Mouse (Mus musculus): ENCODE results near the gene Sfxn2.
A peak's percentile ranks its signal among the peaks of the same experiment; 100 is the strongest.

Sfxn2 gene

GRCm38 (mm10) chr19:46542750-46543149 is 30.4 kb upstream of the Sfxn2 start:
- no peak for DNase-seq (ENCODE audit: low read depth)

GRCm38 (mm10) chr19:46547565-46547964 is 25.6 kb upstream of the Sfxn2 start:
- DNase-seq (ENCODE audit: low read depth), result no peak

GRCm38 (mm10) chr19:46548110-46548509 is 25.1 kb upstream of the Sfxn2 start:
- DNase-seq (ENCODE audit: low read depth), result no peak

DNA sequence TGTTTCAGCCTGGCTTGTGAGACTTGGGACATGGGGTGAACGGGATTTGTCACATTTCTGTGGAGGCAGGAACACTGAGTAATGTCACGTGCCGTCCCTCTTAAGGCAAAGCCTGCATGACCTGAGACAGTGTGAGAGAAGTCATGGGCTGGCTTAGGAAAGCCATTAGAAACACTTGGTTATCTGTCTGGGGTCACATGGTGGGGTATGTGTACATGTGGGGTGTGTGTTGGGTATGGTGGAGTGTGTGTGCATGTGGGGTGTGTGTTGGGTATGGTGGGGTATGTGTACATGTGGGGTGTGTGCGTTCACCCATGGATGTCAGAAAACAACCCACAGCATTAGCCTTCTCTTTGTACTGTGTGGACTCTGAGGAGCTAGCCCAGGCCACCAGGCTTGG is 22.8 kb upstream of the Sfxn2 start:
- no peak for DNase-seq (ENCODE audit: low read depth)

DNA sequence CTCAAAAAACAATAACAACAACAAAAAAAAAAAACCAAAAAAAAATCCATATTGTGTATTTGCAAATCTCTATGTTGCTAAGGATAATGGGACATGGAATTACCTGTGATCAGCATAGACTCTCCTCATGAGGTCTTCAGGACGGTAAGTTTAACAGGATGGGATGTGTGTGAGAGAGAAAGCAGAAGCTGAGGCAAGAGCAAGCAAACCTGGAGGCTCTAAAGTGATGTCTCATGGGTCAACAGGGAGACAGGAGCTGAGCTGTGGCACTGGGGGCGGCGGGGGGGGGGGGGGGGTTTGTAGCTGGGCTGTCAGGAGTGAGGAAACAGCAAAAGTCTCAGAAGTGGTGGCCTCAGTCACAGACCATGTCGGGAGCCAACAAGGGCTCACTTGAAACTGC is 20.7 kb upstream of the Sfxn2 start:
- peak; percentile 10 for DNase-seq (ENCODE audit: low read depth)

- peak; percentile 84 for DNase-seq (ENCODE audit: low read depth)
Measured at GRCm38 (mm10) chr19:46553541-46553955, 19.6 kb upstream of the Sfxn2 start.

GRCm38 (mm10) chr19:46558009-46558408 is 15.2 kb upstream of the Sfxn2 start:
- DNase-seq (ENCODE audit: low read depth), result no peak

DNA sequence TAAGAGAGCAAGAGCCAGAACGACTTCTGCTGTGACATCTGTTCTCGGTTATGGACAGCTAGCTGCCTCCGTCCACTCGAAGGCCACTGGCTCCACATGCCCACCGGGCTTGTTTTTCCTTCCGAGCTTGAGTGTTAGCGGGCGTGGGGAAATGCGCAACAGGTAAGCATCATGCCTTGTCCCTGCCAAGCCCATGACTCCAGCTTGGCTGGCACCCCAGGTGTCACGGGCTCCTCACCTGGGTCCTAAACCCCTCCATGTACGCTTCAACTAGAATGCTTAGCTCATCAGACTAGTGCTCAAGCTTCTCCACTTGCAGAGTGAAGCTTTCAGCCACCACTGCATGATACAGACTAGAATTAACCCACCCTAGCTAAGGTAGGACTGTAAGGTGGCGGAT is 14.5 kb upstream of the Sfxn2 start:
- DNase-seq (ENCODE audit: low read depth), result no peak

DNA sequence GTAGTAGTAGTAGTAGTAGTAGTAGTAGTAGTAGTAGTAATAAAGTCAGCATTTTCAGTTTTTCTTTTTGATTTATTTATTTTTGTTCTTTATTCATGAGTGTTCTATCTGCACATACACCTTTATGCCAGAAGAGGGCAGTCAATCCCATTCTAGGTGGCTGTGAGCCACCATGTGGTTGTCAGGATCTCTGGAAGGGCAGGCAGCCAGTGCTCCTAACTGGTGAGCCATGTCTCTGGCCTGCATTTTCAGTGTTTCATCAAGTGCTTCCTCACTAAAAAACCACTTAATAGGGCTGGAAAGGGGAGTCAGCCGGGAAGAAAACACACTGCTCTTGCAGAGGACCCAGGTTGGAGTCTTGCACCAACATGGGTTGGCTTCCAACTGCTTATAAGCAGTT is 11.0 kb upstream of the Sfxn2 start:
- peak; percentile 76 for DNase-seq (ENCODE audit: low read depth)

- DNase-seq (ENCODE audit: low read depth), result no peak
Measured at GRCm38 (mm10) chr19:46562581-46563515, 10.3 kb upstream of the Sfxn2 start.

GRCm38 (mm10) chr19:46563603-46564002 is 9.6 kb upstream of the Sfxn2 start:
- DNase-seq (ENCODE audit: low read depth), result no peak

- no peak for DNase-seq (ENCODE audit: low read depth)
Measured at GRCm38 (mm10) chr19:46564043-46564462, 9.1 kb upstream of the Sfxn2 start.

GRCm38 (mm10) chr19:46571211-46571877 is 1.8 kb upstream of the Sfxn2 start:
- peak; percentile 16 for DNase-seq (ENCODE audit: low read depth)

- no peak for DNase-seq (ENCODE audit: low read depth)
Measured at GRCm38 (mm10) chr19:46571878-46572244, 1.3 kb upstream of the Sfxn2 start.

DNA sequence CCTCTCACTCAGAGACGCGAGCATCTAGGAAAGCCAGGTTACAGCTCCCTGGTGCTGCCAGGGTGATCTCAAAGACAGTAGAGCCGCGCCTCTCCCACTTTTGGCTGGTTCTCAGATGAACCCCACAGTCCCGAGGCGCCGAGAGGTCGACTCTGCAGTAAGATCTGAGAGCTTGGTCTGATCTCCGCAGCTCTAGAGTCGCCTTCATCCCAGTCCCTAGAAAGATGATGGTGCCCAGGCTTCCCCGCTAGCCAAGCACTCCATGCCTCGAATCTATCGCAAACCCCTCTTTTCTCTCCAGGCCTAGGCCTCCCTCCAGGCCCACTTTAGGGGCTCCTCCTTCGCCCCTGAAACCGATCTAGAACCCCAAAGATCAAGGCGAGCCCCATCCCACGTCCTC is 617 bp upstream of the Sfxn2 start:
- no peak for DNase-seq (ENCODE audit: low read depth)

- no peak for DNase-seq (ENCODE audit: low read depth)
Measured at GRCm38 (mm10) chr19:46573990-46574389, 825 bp downstream of the Sfxn2 start.

GRCm38 (mm10) chr19:46575196-46575595 is 2.0 kb downstream of the Sfxn2 start:
- no peak for DNase-seq (ENCODE audit: low read depth)

GRCm38 (mm10) chr19:46587823-46588508 is 14.8 kb downstream of the Sfxn2 start:
- DNase-seq (ENCODE audit: low read depth), result peak; percentile 83

- no peak for DNase-seq (ENCODE audit: low read depth)
Measured at GRCm38 (mm10) chr19:46591575-46591974, 18.4 kb downstream of the Sfxn2 start.

GRCm38 (mm10) chr19:46592751-46593439 is 19.7 kb downstream of the Sfxn2 start:
- DNase-seq (ENCODE audit: low read depth), result peak; percentile 45

- DNase-seq (ENCODE audit: low read depth), result no peak
Measured at GRCm38 (mm10) chr19:46598187-46598586, 25.0 kb downstream of the Sfxn2 start.

GRCm38 (mm10) chr19:46598720-46599252 is 25.6 kb downstream of the Sfxn2 start, which contains the start of gene Wbp1l:
Gene Wbp1l (plus strand): TSS chr19:46599084.
- peak; percentile 100 for DNase-seq (ENCODE audit: low read depth)

All from 416B (cell line).